Mouse (Mus musculus): Measurements from ENCODE around the gene Prr5. TPM values are rescaled to one million over a fixed set of nuclear protein-coding genes. Genes with fewer than 3 reads are reported as not detected.

Prr5 gene
- total and polyA plus RNA-seq, 3 experiments, result 2.8 to 8.1 (median 4.9) TPM

DNA sequence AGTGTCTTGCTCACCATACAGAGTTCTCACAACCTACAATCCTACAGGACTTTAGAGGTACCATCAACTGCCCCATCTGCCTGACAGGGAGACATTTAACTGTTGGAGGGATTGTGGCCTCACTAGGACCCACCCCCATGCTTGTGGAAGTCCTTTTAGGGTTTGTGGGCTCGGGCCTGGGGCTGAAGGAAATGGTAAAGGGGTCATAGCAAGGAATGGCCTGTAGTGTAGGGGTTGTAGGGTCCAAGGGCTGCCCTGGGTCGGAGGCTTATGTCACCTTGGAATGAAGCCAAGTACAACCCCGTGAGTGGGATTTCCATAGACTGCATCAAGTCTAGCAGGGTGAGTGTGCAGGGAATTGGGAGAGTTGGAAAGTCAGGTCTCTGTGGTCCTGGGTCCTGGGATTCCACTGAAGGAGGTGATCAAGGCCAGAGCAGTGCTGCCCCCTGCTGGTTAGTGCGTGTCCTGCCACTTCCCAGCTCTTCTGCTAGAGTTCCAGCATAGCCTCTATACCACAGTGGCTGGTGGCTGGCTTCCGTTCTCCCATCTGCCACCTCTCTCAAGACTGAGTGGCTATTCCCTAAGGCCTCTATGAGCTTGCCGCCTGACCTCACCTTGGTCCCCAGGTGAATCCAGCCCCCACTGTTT, 30.9 kb downstream of the Prr5 start:
- H3K79me2 ChIP-seq (replicated peaks; ENCODE audit: control insufficient read depth, insufficient read depth, low read length), result no peaks in the 10 kb centered on the region
- intact Hi-C loops (cut with DNase I), result loop anchor here (1.0 kb wide), 1 partner anchor 26 kb away; no protein-coding TSS in a partner anchor
- no peaks in the 10 kb centered on the region for H3K36me3 ChIP-seq (ENCODE audit: control insufficient read depth, insufficient read depth, low read length)
- H3K4me1 ChIP-seq (ENCODE audit: control insufficient read depth, insufficient read depth, low read length), result peaks cover 11% of the 10 kb centered on the region
- no peak overlapping the region for H3K27ac ChIP-seq
- DNase-seq, result peak; percentile 68 to 79
- TF ChIP-seq EP300 (IDR thresholded peaks at IDR 0.05; ENCODE audit: insufficient read depth, low read depth, low read length) (peak; percentile 41; the same call in 1 of the 2 replicates), POLR2A (IDR thresholded peaks at IDR 0.05; ENCODE audit: insufficient read depth, low read depth, low read length) (no peak), CTCF (IDR thresholded peaks at IDR 0.05) (peak; percentile 90)
- H3K9ac ChIP-seq (ENCODE audit: low read depth, low read length), result no peak overlapping the region
- WGBS, result 50% methylated on average over 6 of the region's 6 CpGs
- no peak overlapping the region for H3K4me3 ChIP-seq
- H3K27me3 ChIP-seq (ENCODE audit: control insufficient read depth, insufficient read depth, low read length), result no peaks in the 10 kb centered on the region

DNA sequence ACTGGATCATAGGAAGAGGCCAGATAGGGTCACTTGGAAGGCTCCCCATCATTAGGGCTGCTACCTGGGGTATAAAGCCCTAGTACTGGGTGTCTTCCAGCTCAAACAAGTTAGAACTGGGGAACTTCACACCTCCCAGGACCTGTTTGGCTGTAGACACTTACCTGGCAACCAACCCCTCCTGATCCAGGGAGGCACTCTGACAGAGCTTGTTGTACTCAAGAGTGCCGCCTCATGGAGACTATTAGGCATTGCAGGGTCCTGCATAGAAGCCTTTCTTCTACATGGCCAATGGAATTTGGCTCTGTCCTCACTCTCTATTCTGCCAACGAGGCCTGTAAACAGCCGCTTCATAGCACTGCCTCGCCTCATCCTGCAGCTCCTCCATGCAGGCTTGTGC, 32.5 kb downstream of the Prr5 start:
- Histone ChIP-seq H3K36me3 (ENCODE audit: control insufficient read depth, insufficient read depth, low read length) (no peaks in the 10 kb centered on the region), H3K4me1 (ENCODE audit: control insufficient read depth, insufficient read depth, low read length) (peaks cover 11% of the 10 kb centered on the region), H3K79me2 (replicated peaks; ENCODE audit: control insufficient read depth, insufficient read depth, low read length) (no peaks in the 10 kb centered on the region), H3K9ac (ENCODE audit: low read depth, low read length) (no peak overlapping the region), H3K27ac (peak overlapping the region; percentile 2; the same call in 1 of the 2 replicates), H3K4me3 (no peak overlapping the region), H3K27me3 (ENCODE audit: control insufficient read depth, insufficient read depth, low read length) (no peaks in the 10 kb centered on the region)
- DNase-seq, result peak in 1 of 2 experiments; percentile 60
- intact Hi-C loops (cut with DNase I), result no loop called here
- TF ChIP-seq POLR2A (IDR thresholded peaks at IDR 0.05; ENCODE audit: insufficient read depth, low read depth, low read length), result no peak
- peak; percentile 91 for TF ChIP-seq CTCF (IDR thresholded peaks at IDR 0.05)
- WGBS, result 17% methylated on average over 4 of the region's 4 CpGs

- H3K79me2 ChIP-seq (replicated peaks; ENCODE audit: control insufficient read depth, insufficient read depth, low read length), result no peaks in the 10 kb centered on the region
- intact Hi-C loops (cut with DNase I), result no loop called here
Observed at GRCm38 (mm10) chr15:84702391-84703345, 33.2 kb downstream of the Prr5 start.

DNA sequence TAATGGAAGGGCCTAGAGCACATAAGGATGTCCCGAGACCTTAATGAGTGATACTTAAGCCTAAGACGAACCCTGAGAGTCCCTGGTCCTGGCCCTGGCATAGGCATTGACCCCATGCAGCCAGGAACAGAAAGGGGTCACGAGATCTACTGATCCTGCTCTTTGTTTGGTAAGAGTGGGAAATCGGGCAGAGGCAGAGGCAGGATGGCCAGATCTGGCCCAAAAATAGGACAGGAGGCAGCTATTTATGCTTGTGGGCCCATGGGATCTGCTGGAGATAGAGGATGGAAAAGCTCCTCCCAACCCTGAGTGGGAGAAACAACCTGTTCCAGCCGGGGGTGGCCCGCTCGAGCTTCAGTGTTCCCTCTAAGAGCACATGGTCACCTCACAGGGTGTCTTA, 34.6 kb downstream of the Prr5 start:
- H3K9ac ChIP-seq (ENCODE audit: low read depth, low read length), result no peak overlapping the region
- no peak for DNase-seq
- H3K79me2 ChIP-seq (replicated peaks; ENCODE audit: control insufficient read depth, insufficient read depth, low read length), result no peaks in the 10 kb centered on the region
- H3K36me3 ChIP-seq (ENCODE audit: control insufficient read depth, insufficient read depth, low read length), result no peaks in the 10 kb centered on the region
- 56% methylated on average over 7 of the region's 7 CpGs for WGBS
- no peak overlapping the region for H3K4me3 ChIP-seq
- intact Hi-C loops (cut with DNase I), result no loop called here
- H3K27ac ChIP-seq, result no peak overlapping the region
- H3K27me3 ChIP-seq (ENCODE audit: control insufficient read depth, insufficient read depth, low read length), result no peaks in the 10 kb centered on the region
- TF ChIP-seq EP300 (IDR thresholded peaks at IDR 0.05; ENCODE audit: insufficient read depth, low read depth, low read length) (no peak), CTCF (IDR thresholded peaks at IDR 0.05) (no peak), POLR2A (IDR thresholded peaks at IDR 0.05; ENCODE audit: insufficient read depth, low read depth, low read length) (no peak)
- peaks cover 2% of the 10 kb centered on the region; the same call in 1 of the 2 replicates for H3K4me1 ChIP-seq (ENCODE audit: control insufficient read depth, insufficient read depth, low read length)

More at GRCm38 (mm10) chr15:84702391-84703345, 33.2 kb downstream of the Prr5 start:
- peaks cover 6% of the 10 kb centered on the region; the same call in 1 of the 2 replicates for H3K4me1 ChIP-seq (ENCODE audit: control insufficient read depth, insufficient read depth, low read length)
- peak in 1 of 2 experiments; percentile 33 for DNase-seq
- no peaks in the 10 kb centered on the region for H3K27me3 ChIP-seq (ENCODE audit: control insufficient read depth, insufficient read depth, low read length)
- WGBS, result 87% methylated on average over 29 of the region's 29 CpGs
- no peak overlapping the region for H3K4me3 ChIP-seq
- no peak for TF ChIP-seq EP300 (IDR thresholded peaks at IDR 0.05; ENCODE audit: insufficient read depth, low read depth, low read length)
- no peak for TF ChIP-seq CTCF (IDR thresholded peaks at IDR 0.05)
- no peak for TF ChIP-seq POLR2A (IDR thresholded peaks at IDR 0.05; ENCODE audit: insufficient read depth, low read depth, low read length)
- no peaks in the 10 kb centered on the region for H3K36me3 ChIP-seq (ENCODE audit: control insufficient read depth, insufficient read depth, low read length)
- no peak overlapping the region for H3K9ac ChIP-seq (ENCODE audit: low read depth, low read length)
- H3K27ac ChIP-seq, result peak overlapping the region; percentile 2

DNA sequence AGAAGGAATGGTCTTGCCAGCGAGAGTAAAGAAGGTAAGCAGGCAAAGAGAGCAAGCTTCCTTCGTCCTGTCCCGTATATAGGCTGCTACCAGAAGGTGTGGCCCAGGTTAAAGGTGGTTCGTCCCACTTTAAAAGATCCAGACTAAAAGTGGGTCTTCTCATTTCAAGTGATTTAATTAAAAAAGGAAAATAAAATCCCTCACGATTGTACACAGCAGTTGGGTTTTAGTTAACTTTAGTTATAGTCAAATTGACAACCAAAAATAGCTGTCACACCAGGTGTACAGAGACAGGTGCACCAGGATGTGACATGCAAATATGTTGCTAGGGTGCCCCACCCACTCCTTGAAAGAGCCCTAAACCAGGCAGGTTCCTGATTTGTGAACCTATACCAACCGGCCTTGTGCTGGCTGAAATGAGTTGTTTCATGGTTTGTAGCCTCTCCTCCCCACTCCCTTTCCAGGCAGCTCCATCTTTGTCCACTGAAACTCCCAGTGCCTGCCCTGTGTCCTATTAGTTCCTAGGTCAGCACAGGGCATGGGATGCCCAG, 36.0 kb downstream of the Prr5 start:
- no peak for DNase-seq
- H3K9ac ChIP-seq (ENCODE audit: low read depth, low read length), result no peak overlapping the region
- WGBS, result 91% methylated on average over 6 of the region's 6 CpGs
- H3K4me3 ChIP-seq, result no peak overlapping the region
- intact Hi-C loops (cut with DNase I), result no loop called here
- peaks cover 2% of the 10 kb centered on the region; the same call in 1 of the 2 replicates for H3K4me1 ChIP-seq (ENCODE audit: control insufficient read depth, insufficient read depth, low read length)
- no peaks in the 10 kb centered on the region for H3K36me3 ChIP-seq (ENCODE audit: control insufficient read depth, insufficient read depth, low read length)
- no peaks in the 10 kb centered on the region for H3K27me3 ChIP-seq (ENCODE audit: control insufficient read depth, insufficient read depth, low read length)
- H3K79me2 ChIP-seq (replicated peaks; ENCODE audit: control insufficient read depth, insufficient read depth, low read length), result no peaks in the 10 kb centered on the region
- TF ChIP-seq CTCF (IDR thresholded peaks at IDR 0.05) (no peak), EP300 (IDR thresholded peaks at IDR 0.05; ENCODE audit: insufficient read depth, low read depth, low read length) (no peak), POLR2A (IDR thresholded peaks at IDR 0.05; ENCODE audit: insufficient read depth, low read depth, low read length) (no peak)
- no peak overlapping the region for H3K27ac ChIP-seq
